Mouse (Mus musculus) Patski (cell line): ENCODE data around the gene Stat6. TPM values are rescaled to one million over a fixed set of nuclear protein-coding genes. Genes with fewer than 3 reads are reported as not detected.

Experiments
- ATAC-seq: fragments of 100-300 bp; one replicate; pipeline ENCODE4 v1.8.0; 2021
- CTCF ChIA-PET: fragments of 350-600 bp; sonication (Branson Sonifier 250); formaldehyde crosslinking; loops from one replicate; lab custom pipeline; 2022; ENCODE audit warnings: inconsistent platforms; lab: Charles Lee
- POLR2A ChIA-PET: fragments of 350-600 bp; sonication (Branson Sonifier 250); formaldehyde crosslinking; loops from one replicate; lab custom pipeline; 2022; ENCODE audit warnings: antibody characterized with exemption, inconsistent platforms; lab: Charles Lee
- DNase-seq: peaks from one replicate; pipeline ENCODE4 v3.0.0-alpha.2; 2011; ENCODE audit warnings: low read depth, low spot score
- H3K27me3 ChIP-seq: fragments of 371-371 bp; one replicate; pipeline ENCODE4 v1.5.1; 2021
- CTCF ChIP-seq: fragments of 100-300 bp; IDR thresholded peaks from one replicate; pipeline ENCODE4 v1.5.1; 2021
- in situ Hi-C: fragments of 300-500 bp; cut with MboI; formaldehyde crosslinking; loops from 3 replicates; pipeline ENCODE4 v1.11.1; 2018; ENCODE audit warnings: low pct_unique_long_range_greater_than_20kb, mixed read lengths
- polyA plus RNA-seq: library from polyadenylated mRNA; unstranded; gene quantifications from one replicate; pipeline ENCODE4 v1.2.3, GENCODE M21; 2021

The Stat6 gene
- polyA plus RNA-seq, 1 experiment from 2014 or later: 67.3 TPM

- CTCF ChIA-PET: interaction anchor here (0.6 to 1.5 kb wide), 7 partner anchors 8 to 93 kb away, joined by 3 to 5 read pairs (median 4); partner anchors contain the start of genes Lrp1, Stat6 and Tac2
- no peak for DNase-seq
- peak; percentile 34 for ATAC-seq
Measured at GRCm38 (mm10) chr10:127661915-127662663, 19.3 kb downstream of the Stat6 start.

GRCm38 (mm10) chr10:127662666-127663253 lies 20.0 kb downstream of the Stat6 start:
- ATAC-seq (no peak), DNase-seq (no peak)
- TF ChIP-seq CTCF: no peak
- in situ Hi-C loops: loop anchor here (25.0 kb wide), 3 partner anchors 375 to 1250 kb away; partner anchors contain the start of genes Bloc1s1, Cd63, Cdk4 and March9
- ChIA-PET POLR2A (interaction anchor here (0.9 to 4.1 kb wide), 3 partner anchors 8 to 32 kb away, joined by 3 to 25 read pairs (median 4); partner anchors contain the start of gene Stat6), CTCF (interaction anchor here (0.6 to 1.5 kb wide), 7 partner anchors 8 to 94 kb away, joined by 3 to 5 read pairs (median 4); partner anchors contain the start of genes Lrp1, Stat6 and Tac2)
- H3K27me3 ChIP-seq: no peaks in the 10 kb centered on the region

More at GRCm38 (mm10) chr10:127661915-127662663, 19.3 kb downstream of the Stat6 start:
- in situ Hi-C loops: loop anchor here (25.0 kb wide), 3 partner anchors 375 to 1250 kb away; partner anchors contain the start of genes Bloc1s1, Cd63, Cdk4 and March9
- POLR2A ChIA-PET: interaction anchor here (0.9 to 4.1 kb wide), 3 partner anchors 9 to 31 kb away, joined by 3 to 25 read pairs (median 4); partner anchors contain the start of gene Stat6
- TF ChIP-seq CTCF: no peak
- H3K27me3 ChIP-seq: no peaks in the 10 kb centered on the region

GRCm38 (mm10) chr10:127663590-127663989 lies 20.8 kb downstream of the Stat6 start:
- CTCF ChIA-PET: interaction anchor here (1.2 to 2.6 kb wide), 2 partner anchors 19 to 22 kb away, joined by 7 read pairs; partner anchors contain the start of gene Stat6
- H3K27me3 ChIP-seq: no peaks in the 10 kb centered on the region
- in situ Hi-C loops: loop anchor here (25.0 kb wide), 3 partner anchors 376 to 1249 kb away; partner anchors contain the start of genes Bloc1s1, Cd63, Cdk4 and March9
- POLR2A ChIA-PET: interaction anchor here (0.6 to 4.1 kb wide), 2 partner anchors 20 to 120 kb away, joined by 4 to 25 read pairs; partner anchors contain the start of gene Stat6
- DNase-seq (no peak), ATAC-seq (no peak)
- TF ChIP-seq CTCF: no peak

- ChIA-PET CTCF (interaction anchor here (1.2 to 2.6 kb wide), 2 partner anchors 20 to 22 kb away, joined by 7 read pairs; partner anchors contain the start of gene Stat6), POLR2A (interaction anchor here (0.6 to 1.1 kb wide), 2 partner anchors 20 to 120 kb away, joined by 3 to 4 read pairs; no protein-coding TSS in a partner anchor)
- in situ Hi-C loops: loop anchor here (25.0 kb wide), 3 partner anchors 377 to 1248 kb away; partner anchors contain the start of genes Bloc1s1, Cd63, Cdk4 and March9
- no peak for DNase-seq
- H3K27me3 ChIP-seq: no peaks in the 10 kb centered on the region
- ATAC-seq: no peak
- TF ChIP-seq CTCF: no peak
Measured at GRCm38 (mm10) chr10:127664166-127664565, 21.4 kb downstream of the Stat6 start.

GRCm38 (mm10) chr10:127664891-127665290 lies 22.1 kb downstream of the Stat6 start:
- in situ Hi-C loops: loop anchor here (25.0 kb wide), 3 partner anchors 378 to 1247 kb away; partner anchors contain the start of genes Bloc1s1, Cd63, Cdk4 and March9
- POLR2A ChIA-PET: interaction anchor here (1.1 kb wide), 1 partner anchor 21 kb away, joined by 3 read pairs; no protein-coding TSS in a partner anchor
- no peaks in the 10 kb centered on the region for H3K27me3 ChIP-seq
- ATAC-seq (no peak), DNase-seq (no peak)
- CTCF ChIA-PET: interaction anchor here (2.6 kb wide), 1 partner anchor 23 kb away, joined by 7 read pairs; the partner anchor contains the start of gene Stat6
- TF ChIP-seq CTCF: no peak

- no peak for DNase-seq
- in situ Hi-C loops: loop anchor here (25.0 kb wide), 3 partner anchors 378 to 1247 kb away; partner anchors contain the start of genes Bloc1s1, Cd63, Cdk4 and March9
- CTCF ChIA-PET: interaction anchor here (0.8 to 2.6 kb wide), 2 partner anchors 22 to 24 kb away, joined by 3 to 7 read pairs; partner anchors contain the start of gene Stat6
Measured at GRCm38 (mm10) chr10:127665366-127666181, 22.8 kb downstream of the Stat6 start.

GRCm38 (mm10) chr10:127666501-127667268 lies 23.9 kb downstream of the Stat6 start, which contains the start of gene Nemp1:
Gene Nemp1 (plus strand): TSS chr10:127666901.
- TF ChIP-seq CTCF: no peak
- POLR2A ChIA-PET: interaction anchor here (2.0 kb wide), 1 partner anchor 24 kb away, joined by 13 read pairs; the partner anchor contains the start of gene Stat6
- in situ Hi-C loops: loop anchor here (25.0 kb wide), 3 partner anchors 379 to 1246 kb away; partner anchors contain the start of genes Bloc1s1, Cd63, Cdk4 and March9
- no peaks in the 10 kb centered on the region for H3K27me3 ChIP-seq
- DNase-seq (peak; percentile 38), ATAC-seq (peak; percentile 49)
- CTCF ChIA-PET: interaction anchor here (1.2 kb wide), 1 partner anchor 24 kb away, joined by 3 read pairs; the partner anchor contains the start of gene Stat6

More at GRCm38 (mm10) chr10:127665366-127666181, 22.8 kb downstream of the Stat6 start:
- TF ChIP-seq CTCF: no peak
- no peak for ATAC-seq
- POLR2A ChIA-PET: interaction anchor here (2.0 kb wide), 1 partner anchor 23 kb away, joined by 13 read pairs; the partner anchor contains the start of gene Stat6
- no peaks in the 10 kb centered on the region for H3K27me3 ChIP-seq
